Mouse (Mus musculus) CH12.LX (cell line): Measurements from ENCODE around the gene Tbc1d22a. TPM values are rescaled to one million over a fixed set of nuclear protein-coding genes. Genes with fewer than 3 reads are reported as not detected.

Source experiments
- DNase-seq: peaks from one replicate; pipeline ENCODE4 v3.0.0-alpha.2; 2013; ENCODE audit errors: extremely low read depth
- H3K27ac ChIP-seq: 2 replicates; pipeline ENCODE4 v1.5.1; 2012; ENCODE audit warnings: low read depth, mild to moderate bottlenecking, control low read depth, moderate library complexity; ENCODE audit not compliant: insufficient read depth
- H3K27me3 ChIP-seq: replicated peaks from 2 replicates; pipeline ENCODE3; 2012; ENCODE audit warnings: inconsistent platforms
- H3K36me3 ChIP-seq, 2 experiments: replicated peaks in 1 of 2; 2 replicates each; pipeline versions ENCODE3 to v1.6.1; 2012; ENCODE audit warnings: inconsistent platforms in 1 of 2, low read length in 1 of 2, mild to moderate bottlenecking in 1 of 2, mixed read lengths in 1 of 2, moderate library complexity in 1 of 2; ENCODE audit not compliant: control insufficient read depth in 1 of 2, insufficient read depth in 1 of 2
- H3K4me1 ChIP-seq, 2 experiments: 2 replicates each; pipeline ENCODE4 v1.6.1; 2012; ENCODE audit warnings: inconsistent platforms in 1 of 2, moderate library complexity in 1 of 2; ENCODE audit not compliant: insufficient read depth in 2 of 2, control insufficient read depth in 1 of 2
- H3K4me2 ChIP-seq: 2 replicates; pipeline ENCODE4 v1.6.1; 2012; ENCODE audit warnings: low read depth, mild to moderate bottlenecking, control low read depth; ENCODE audit not compliant: poor library complexity, insufficient read depth, severe bottlenecking
- H3K4me3 ChIP-seq, 3 experiments: fragments of 150-350 bp in 1 of 3; sonication (generic) in 1 of 3; replicated peaks in 1 of 3; 2 replicates each; pipeline versions ENCODE3 to v1.5.1; 2011 to 2012; ENCODE audit warnings: low read depth in 2 of 3, low read length in 2 of 3, mild to moderate bottlenecking in 2 of 3, moderate library complexity in 2 of 3, control low read depth in 1 of 3, improper control_type of control experiment in 1 of 3, inconsistent platforms in 1 of 3, mixed read lengths in 1 of 3; ENCODE audit not compliant: poor library complexity in 1 of 3
- H3K79me2 ChIP-seq: replicated peaks from 2 replicates; pipeline ENCODE4 v1.6.1; 2012; ENCODE audit warnings: mild to moderate bottlenecking, moderate library complexity; ENCODE audit not compliant: control insufficient read depth, poor library complexity, insufficient read depth, severe bottlenecking; ENCODE audit errors: extremely low read depth
- H3K9ac ChIP-seq: 2 replicates; pipeline ENCODE4 v1.6.1; 2012; ENCODE audit warnings: low read depth, mild to moderate bottlenecking, control low read depth, moderate library complexity; ENCODE audit not compliant: insufficient read depth
- H3K9me3 ChIP-seq: replicated peaks from 2 replicates; pipeline ENCODE3; 2012; ENCODE audit warnings: low read length, inconsistent platforms, mixed read lengths
- BHLHE40 ChIP-seq: IDR thresholded peaks from 2 replicates; pipeline ENCODE4 v1.6.1; 2011; ENCODE audit warnings: mild to moderate bottlenecking, low read depth, low read length, improper control_type of control experiment
- CHD2 ChIP-seq: IDR thresholded peaks from 2 replicates; pipeline ENCODE4 v1.6.1; 2011; ENCODE audit warnings: low read length, improper control_type of control experiment
- CTCF ChIP-seq, 2 experiments: IDR thresholded peaks in 1 of 2; conservative IDR thresholded peaks in 1 of 2; 2 replicates each; pipeline ENCODE4 v1.5.1; 2011 to 2012; ENCODE audit warnings: low read depth in 2 of 2, low read length in 2 of 2, improper control_type of control experiment in 1 of 2, inconsistent platforms in 1 of 2, mild to moderate bottlenecking in 1 of 2, moderate library complexity in 1 of 2
- E2F4 ChIP-seq: IDR thresholded peaks from 2 replicates; pipeline ENCODE4 v1.6.1; 2011; ENCODE audit warnings: low read depth, low read length, improper control_type of control experiment; ENCODE audit not compliant: insufficient replicate concordance
- ETS1 ChIP-seq: conservative IDR thresholded peaks from 2 replicates; pipeline ENCODE4 v1.6.1; 2012; ENCODE audit warnings: low read depth, mild to moderate bottlenecking, inconsistent platforms, low read length, improper control_type of control experiment, moderate library complexity
- GABPA ChIP-seq: IDR thresholded peaks from 2 replicates; pipeline ENCODE4 v1.6.1; 2012; ENCODE audit warnings: low read depth, low read length, improper control_type of control experiment, inconsistent platforms; ENCODE audit not compliant: insufficient replicate concordance
- HCFC1 ChIP-seq: IDR thresholded peaks from 2 replicates; pipeline ENCODE4 v1.6.1; 2012; ENCODE audit warnings: low read depth, mild to moderate bottlenecking, inconsistent platforms, low read length, improper control_type of control experiment
- JUN ChIP-seq: IDR thresholded peaks from 2 replicates; pipeline ENCODE4 v1.6.1; 2011; ENCODE audit warnings: low read depth, mild to moderate bottlenecking, low read length, improper control_type of control experiment, moderate library complexity; ENCODE audit not compliant: insufficient read depth
- KAT2A ChIP-seq: IDR thresholded peaks from 2 replicates; pipeline ENCODE4 v1.6.1; 2012; ENCODE audit warnings: low read length, improper control_type of control experiment, inconsistent platforms; ENCODE audit not compliant: insufficient replicate concordance
- MAZ ChIP-seq: IDR thresholded peaks from 2 replicates; pipeline ENCODE4 v1.6.1; 2012; ENCODE audit warnings: low read depth, mild to moderate bottlenecking, inconsistent platforms, low read length, improper control_type of control experiment, moderate library complexity
- MYC ChIP-seq: IDR thresholded peaks from 2 replicates; pipeline ENCODE4 v1.6.1; 2011; ENCODE audit warnings: low read depth, mild to moderate bottlenecking, improper control_type of control experiment, low read length
- NELFE ChIP-seq: IDR thresholded peaks from 2 replicates; pipeline ENCODE4 v1.6.1; 2011; ENCODE audit warnings: low read depth, low read length, improper control_type of control experiment
- NRF1 ChIP-seq: IDR thresholded peaks from 2 replicates; pipeline ENCODE4 v1.6.1; 2014; ENCODE audit warnings: low read depth, mild to moderate bottlenecking, inconsistent platforms, low read length, improper control_type of control experiment, moderate library complexity
- POLR2A ChIP-seq: IDR thresholded peaks from 2 replicates; pipeline ENCODE4 v1.6.1; 2011; ENCODE audit warnings: low read depth, mild to moderate bottlenecking, improper control_type of control experiment, low read length
- POLR2AphosphoS2 ChIP-seq: IDR thresholded peaks from 2 replicates; pipeline ENCODE4 v1.6.1; 2011; ENCODE audit warnings: low read depth, low read length, improper control_type of control experiment
- RAD21 ChIP-seq: IDR thresholded peaks from 2 replicates; pipeline ENCODE4 v1.6.1; 2011; ENCODE audit warnings: low read depth, mild to moderate bottlenecking, low read length, improper control_type of control experiment, moderate library complexity
- RCOR1 ChIP-seq: conservative IDR thresholded peaks from 2 replicates; pipeline ENCODE4 v1.6.1; 2012; ENCODE audit warnings: low read depth, mild to moderate bottlenecking, inconsistent platforms, low read length, improper control_type of control experiment
- SMC3 ChIP-seq: IDR thresholded peaks from 2 replicates; pipeline ENCODE4 v1.6.1; 2011; ENCODE audit warnings: low read depth, low read length, improper control_type of control experiment
- TCF12 ChIP-seq: IDR thresholded peaks from 2 replicates; pipeline ENCODE4 v1.6.1; 2014; ENCODE audit warnings: low read depth, mild to moderate bottlenecking, inconsistent platforms, low read length, improper control_type of control experiment
- UBTF ChIP-seq: IDR thresholded peaks from 2 replicates; pipeline ENCODE4 v1.6.1; 2012; ENCODE audit warnings: low read depth, mild to moderate bottlenecking, inconsistent platforms, low read length, improper control_type of control experiment, moderate library complexity
- USF1 ChIP-seq: IDR thresholded peaks from 2 replicates; pipeline ENCODE4 v1.6.1; 2014; ENCODE audit warnings: low read depth, mild to moderate bottlenecking, inconsistent platforms, low read length, improper control_type of control experiment
- USF2 ChIP-seq: conservative IDR thresholded peaks from 2 replicates; pipeline ENCODE4 v1.6.1; 2011; ENCODE audit warnings: low read depth, low read length, improper control_type of control experiment
- ZC3H11A ChIP-seq: IDR thresholded peaks from 2 replicates; pipeline ENCODE4 v1.6.1; 2012; ENCODE audit warnings: low read depth, mild to moderate bottlenecking, inconsistent platforms, low read length, improper control_type of control experiment
- ZKSCAN1 ChIP-seq: IDR thresholded peaks from 2 replicates; pipeline ENCODE4 v1.6.1; 2012; ENCODE audit warnings: low read depth, inconsistent platforms, low read length, improper control_type of control experiment, borderline replicate concordance
- ZMIZ1 ChIP-seq: IDR thresholded peaks from 2 replicates; pipeline ENCODE4 v1.6.1; 2012; ENCODE audit warnings: low read depth, mild to moderate bottlenecking, inconsistent platforms, low read length, improper control_type of control experiment
- ZNF384 ChIP-seq: IDR thresholded peaks from 2 replicates; pipeline ENCODE4 v1.6.1; 2012; ENCODE audit warnings: low read depth, low read length, improper control_type of control experiment, inconsistent platforms
- dilution Hi-C: fragments of 300-500 bp; cut with MboI; formaldehyde crosslinking; loops from 2 replicates; pipeline ENCODE4 v1.14.3; 2020; ENCODE audit warnings: low sequenced_read_pairs; ENCODE audit not compliant: extremely low pct_unique_long_range_greater_than_20kb, extremely low pct_ligation_motif_present
- in situ Hi-C: fragments of 300-500 bp; cut with MboI; formaldehyde crosslinking; loops from 3 replicates; pipeline ENCODE4 v1.14.3; 2019; ENCODE audit warnings: low sequenced_read_pairs, low pct_ligation_motif_present, low pct_unique_long_range_greater_than_20kb, mixed read lengths
- polyA plus RNA-seq: library from polyadenylated mRNA; unstranded; fragments of >175 nt; gene quantifications from 2 replicates; pipeline ENCODE4 v1.2.1, GENCODE M21; 2012; ENCODE audit warnings: low read depth; ENCODE audit not compliant: insufficient read length
- total RNA-seq, 2 experiments: library from RNA; depleted of rRNA; stranded (reverse); fragments of 300-350 nt in 1 of 2; fragments of >200 nt in 1 of 2; gene quantifications; 2 replicates each; pipeline ENCODE4 v1.2.3; 2012 to 2014

The Tbc1d22a gene
- total and polyA plus RNA-seq, 3 experiments: 17.6 to 20.2 (median 19.4) TPM

- no peak overlapping the region for H3K4me3 ChIP-seq
Observed at GRCm38 (mm10) chr15:86345907-86346306, 131.6 kb downstream of the Tbc1d22a start.

GRCm38 (mm10) chr15:86346606-86347005 is 132.3 kb downstream of the Tbc1d22a start:
- peaks cover 8 to 47% of the 10 kb centered on the region in 2 experiments for H3K4me1 ChIP-seq
- no peak for TF ChIP-seq MAZ
- no peak for TF ChIP-seq RAD21
- TF ChIP-seq CHD2: no peak
- TF ChIP-seq JUN: no peak
- TF ChIP-seq BHLHE40: no peak
- TF ChIP-seq UBTF: no peak
- no peak for TF ChIP-seq ZNF384
- no peak for TF ChIP-seq SMC3
- TF ChIP-seq NELFE: no peak
- TF ChIP-seq ETS1: no peak
- no peak for TF ChIP-seq ZC3H11A
- no peak for TF ChIP-seq TCF12
- no peak for TF ChIP-seq MYC
- no peak for TF ChIP-seq POLR2A
- TF ChIP-seq CTCF (conservative IDR thresholded peaks at IDR 0.05 in 1 of 2, IDR thresholded peaks at IDR 0.05 in 1 of 2; ENCODE audit: low read depth in 2 of 2, low read length in 2 of 2): no peak
- TF ChIP-seq KAT2A: no peak
- no peak for TF ChIP-seq GABPA
- TF ChIP-seq, all 38 proteins: peak for 0
- H3K9me3 ChIP-seq: no peaks in the 10 kb centered on the region
- H3K4me3 ChIP-seq: no peak overlapping the region
- H3K4me2 ChIP-seq: no peak overlapping the region
- no peaks in the 10 kb centered on the region for H3K79me2 ChIP-seq
- no peak for DNase-seq
- H3K27ac ChIP-seq: no peak overlapping the region
- dilution Hi-C loops: no loop called here
- H3K36me3 ChIP-seq: peaks cover 0 to 23% of the 10 kb centered on the region in 2 experiments
- no peak overlapping the region for H3K9ac ChIP-seq
- in situ Hi-C loops: no loop called here
- H3K27me3 ChIP-seq: no peaks in the 10 kb centered on the region

More at GRCm38 (mm10) chr15:86345907-86346306, 131.6 kb downstream of the Tbc1d22a start:
- Histone ChIP-seq H3K36me3 (peaks cover 0 to 20% of the 10 kb centered on the region in 2 experiments), H3K9ac (no peak overlapping the region), H3K9me3 (no peaks in the 10 kb centered on the region), H3K4me2 (no peak overlapping the region), H3K27ac (no peak overlapping the region), H3K79me2 (no peaks in the 10 kb centered on the region), H3K4me1 (peaks cover 8 to 47% of the 10 kb centered on the region in 2 experiments), H3K27me3 (no peaks in the 10 kb centered on the region)
- TF ChIP-seq POLR2AphosphoS2 (no peak), USF2 (no peak), MAZ (no peak), RAD21 (no peak), ZKSCAN1 (no peak), NRF1 (no peak), NELFE (no peak), USF1 (no peak), ZMIZ1 (no peak), HCFC1 (no peak), E2F4 (no peak), MYC (no peak), RCOR1 (no peak)
- in situ Hi-C loops (no loop called here), dilution Hi-C loops (no loop called here)
- DNase-seq: no peak
